Mouse (Mus musculus) ovary, postnatal 14 days (tissue): ENCODE measurements around the gene Gm13090.

ENCODE experiments used
- DNase-seq: peaks from one replicate; pipeline ENCODE4 v3.0.0; 2022; ENCODE audit warnings: low spot score

Gm13090 gene

GRCm38 (mm10) chr4:151097104-151097438, 7.7 kb downstream of the Gm13090 start:
- DNase-seq = no peak

DNA sequence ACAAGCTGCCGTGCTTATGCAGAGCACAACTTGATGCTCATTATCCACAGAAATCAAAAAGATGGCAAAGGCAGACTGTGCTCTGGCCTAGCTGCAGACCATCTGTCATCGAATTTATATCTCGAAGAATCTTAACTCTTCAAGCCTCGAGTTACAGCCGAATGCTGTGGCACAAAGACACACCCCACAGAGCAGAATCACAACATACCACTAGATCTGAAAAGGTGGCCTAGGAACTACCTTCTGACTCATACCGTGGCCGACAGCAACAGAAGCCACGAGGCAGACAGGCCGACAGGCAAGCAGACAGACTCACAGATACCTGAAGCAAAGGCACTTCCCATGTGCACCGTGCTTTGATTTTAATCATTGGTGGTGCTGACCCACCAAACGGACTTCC, 14.3 kb downstream of the Gm13090 start:
- no peak for DNase-seq

DNA sequence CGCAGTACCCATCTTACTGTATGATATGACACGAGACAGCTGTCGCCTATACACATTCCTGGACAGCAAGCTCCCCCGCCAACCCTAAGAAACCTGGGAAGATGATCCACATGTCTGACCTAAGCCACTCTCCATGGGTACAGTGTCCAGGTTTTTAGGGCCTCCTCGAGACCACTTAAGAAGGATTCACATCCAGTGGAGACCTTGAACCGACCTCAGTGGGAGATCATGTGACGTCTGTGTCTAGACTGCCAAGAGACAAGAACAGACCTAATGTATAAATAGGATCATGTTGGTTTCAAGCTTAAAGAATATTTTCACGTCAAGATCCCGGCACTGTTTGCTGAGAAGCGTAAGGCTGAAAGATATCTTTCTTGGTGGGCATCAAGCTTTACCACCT, 14.8 kb downstream of the Gm13090 start:
- DNase-seq = no peak

DNA sequence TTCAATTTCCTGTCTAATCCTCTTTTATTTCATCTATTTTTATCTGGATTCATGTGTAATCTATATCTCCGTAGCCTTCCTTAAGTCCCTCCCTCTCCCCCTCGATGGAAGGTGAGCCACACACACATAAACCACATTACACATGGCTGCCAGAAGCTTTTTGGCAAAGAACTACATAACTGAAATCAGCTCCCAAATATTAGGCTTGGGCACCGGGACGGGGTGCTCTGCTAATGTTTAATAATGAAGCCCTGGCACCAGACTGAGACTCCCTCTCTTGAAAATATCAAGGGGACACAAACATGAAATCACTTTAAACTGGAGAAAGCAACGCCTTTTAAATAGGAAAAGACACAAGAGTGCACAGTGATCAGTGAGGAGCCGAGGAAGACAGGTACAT, 16.5 kb downstream of the Gm13090 start:
- no peak for DNase-seq

- no peak for DNase-seq
Observed at GRCm38 (mm10) chr4:151106468-151106867, 17.1 kb downstream of the Gm13090 start.

DNA sequence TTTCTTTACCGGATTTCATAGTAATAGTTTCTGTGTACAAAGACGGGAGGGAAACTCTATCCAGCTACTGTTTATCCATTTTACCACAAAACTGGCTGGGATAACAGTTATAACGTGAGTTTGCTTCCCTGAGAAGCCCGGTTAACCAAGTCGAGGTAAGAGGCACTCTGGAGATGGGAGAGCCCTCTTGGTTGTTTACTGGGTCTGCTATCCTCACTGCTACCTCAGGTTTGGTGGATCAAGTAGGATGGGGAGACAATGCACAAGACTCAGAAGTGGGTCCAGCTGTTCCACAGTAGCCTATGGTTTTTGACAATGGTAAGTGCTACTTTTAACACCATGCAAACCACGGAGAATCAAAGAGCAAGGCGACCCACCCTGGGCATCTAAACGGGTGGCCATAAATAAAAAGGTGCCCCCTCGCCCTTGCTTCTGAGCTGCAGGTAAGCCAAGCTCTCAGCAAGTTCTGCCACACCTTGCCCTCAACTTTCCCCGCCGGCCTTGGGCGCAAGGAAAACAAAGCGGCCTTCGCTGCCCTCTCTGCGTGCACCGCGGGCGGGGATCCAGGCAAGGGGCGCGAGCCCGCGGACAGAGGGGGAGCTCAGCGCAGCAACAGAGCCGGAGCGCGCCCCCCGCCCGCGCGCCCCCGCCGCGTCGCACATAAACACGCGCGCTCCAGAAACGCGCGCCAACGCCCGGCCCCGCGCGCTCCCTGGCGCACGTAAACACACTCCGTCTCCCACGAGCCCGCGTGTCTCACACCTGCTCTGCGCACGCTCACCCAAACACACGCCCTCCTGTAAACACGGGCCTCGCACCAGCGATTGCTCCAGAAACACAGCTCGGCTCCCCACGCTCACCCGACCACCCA, 18.0 kb downstream of the Gm13090 start:
- DNase-seq = no peak

DNA sequence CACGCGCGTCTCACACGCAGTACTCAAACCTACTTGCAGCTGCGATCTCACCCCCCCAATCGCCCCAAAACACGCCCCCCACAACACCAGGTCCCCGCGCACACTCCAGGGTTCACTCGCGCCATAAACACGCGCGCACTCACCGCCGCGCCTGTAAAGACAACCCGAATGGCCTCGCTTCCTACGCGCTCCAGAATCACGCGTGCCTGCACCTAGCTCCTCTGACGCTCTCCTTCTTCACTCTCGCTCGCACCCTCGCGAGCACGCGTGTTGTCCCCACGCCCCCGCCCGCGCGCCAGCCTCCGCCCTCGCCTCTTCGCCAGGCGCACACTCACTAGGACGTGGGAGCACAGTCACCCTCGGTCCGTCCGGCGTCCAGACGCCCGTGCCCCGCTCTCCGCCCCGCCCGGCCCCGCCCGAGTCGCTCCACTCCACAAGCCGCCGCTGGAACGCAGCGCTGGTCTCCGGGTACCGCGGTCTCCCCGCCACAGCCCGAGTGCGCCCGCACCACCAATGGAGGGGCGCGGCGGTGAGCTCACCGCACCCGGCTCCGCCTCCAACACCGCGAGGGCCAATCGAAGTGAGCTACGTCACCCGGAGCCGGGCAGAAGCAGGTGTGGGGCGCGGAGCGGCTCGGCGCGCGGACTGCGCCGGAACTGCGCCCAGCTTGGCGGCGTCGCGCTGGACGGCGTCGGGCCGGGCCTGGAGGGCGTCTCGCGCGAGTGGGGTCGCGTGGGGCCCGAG, 18.8 kb downstream of the Gm13090 start:
- peak; percentile 90 for DNase-seq

DNA sequence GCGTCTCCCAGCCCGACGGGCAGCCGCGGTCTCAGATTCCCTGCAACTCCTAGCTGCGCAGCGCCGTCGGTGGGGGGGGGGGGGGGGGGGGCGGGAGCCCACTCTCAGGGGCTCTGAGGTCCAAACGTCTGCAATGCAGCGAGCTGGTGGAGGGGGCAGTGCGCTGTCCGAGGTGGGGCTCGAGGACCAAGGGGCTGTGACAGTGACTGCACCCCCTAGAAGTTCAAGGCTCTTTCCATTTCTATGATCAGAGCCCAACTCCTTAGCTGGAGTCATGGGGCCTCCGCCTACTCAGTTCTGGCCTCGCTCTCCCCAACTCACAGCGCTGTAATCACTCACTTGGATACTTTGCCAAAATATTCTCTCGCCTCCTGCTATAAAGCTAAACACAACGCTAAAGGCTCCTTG, 19.5 kb downstream of the Gm13090 start:
- no peak for DNase-seq

- no peak for DNase-seq
Observed at GRCm38 (mm10) chr4:151111226-151111625, 21.9 kb downstream of the Gm13090 start.

GRCm38 (mm10) chr4:151114574-151114973, 25.2 kb downstream of the Gm13090 start:
- no peak for DNase-seq

DNA sequence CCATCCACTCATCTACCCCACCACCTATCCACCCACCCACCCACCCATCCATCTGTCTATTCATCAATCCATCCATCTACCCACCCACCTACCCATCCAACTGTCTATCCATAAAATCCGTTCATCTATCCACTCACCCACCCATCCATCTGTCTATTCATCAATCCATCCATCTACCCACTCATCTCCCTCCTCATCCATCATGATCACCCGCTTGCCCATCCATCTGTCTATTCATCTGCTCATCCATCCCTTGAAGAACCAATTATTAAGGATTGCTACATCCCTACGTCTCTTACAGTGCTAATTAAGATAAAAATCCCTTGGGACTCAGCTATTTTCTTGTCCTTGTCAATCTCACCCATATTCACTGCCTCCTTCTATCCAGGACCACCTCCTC, 29.5 kb downstream of the Gm13090 start:
- DNase-seq = no peak

DNA sequence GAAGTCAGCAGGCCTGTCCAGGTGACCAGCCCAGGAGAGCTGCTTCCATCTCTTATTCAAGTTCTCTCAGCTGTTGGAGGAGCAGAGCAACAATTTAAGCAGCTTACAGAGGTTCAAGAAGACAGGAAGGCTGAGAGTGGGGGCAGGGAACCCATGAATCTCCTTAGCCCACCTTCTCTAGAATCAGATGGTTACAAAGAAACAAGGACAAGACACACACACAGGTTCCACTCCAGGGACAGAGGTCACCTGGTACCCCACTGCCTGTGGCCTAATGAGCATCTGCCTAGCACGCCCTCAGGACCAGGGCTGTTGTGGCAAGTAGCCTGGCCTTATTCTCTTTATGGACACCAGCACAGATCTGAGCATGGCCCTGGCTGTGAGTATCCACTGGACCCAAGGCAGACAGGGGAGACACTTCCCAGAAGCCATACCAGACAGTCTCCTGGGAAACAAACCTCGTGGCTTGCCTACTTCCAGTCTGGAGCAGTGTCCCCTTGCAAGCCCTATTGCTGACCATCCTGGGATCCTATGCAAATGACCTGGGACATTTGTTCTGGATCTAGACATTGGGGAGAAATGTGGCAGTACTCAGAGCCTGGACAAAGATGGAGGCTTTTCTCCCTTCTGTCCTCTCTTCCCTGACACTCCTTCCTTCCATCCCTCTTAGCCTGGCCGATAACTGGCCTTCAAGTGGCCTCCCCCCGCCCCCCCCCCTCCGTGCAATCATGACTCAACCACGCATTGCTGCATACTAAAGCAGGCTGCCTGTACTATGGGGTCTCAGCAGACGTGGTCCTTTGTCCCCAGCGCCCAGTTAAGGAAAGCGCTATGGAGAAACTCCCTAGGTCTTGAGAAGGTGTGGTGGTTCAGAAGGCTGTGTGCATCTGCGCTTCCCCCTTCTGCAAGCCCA, 38.5 kb downstream of the Gm13090 start:
- no peak for DNase-seq

DNA sequence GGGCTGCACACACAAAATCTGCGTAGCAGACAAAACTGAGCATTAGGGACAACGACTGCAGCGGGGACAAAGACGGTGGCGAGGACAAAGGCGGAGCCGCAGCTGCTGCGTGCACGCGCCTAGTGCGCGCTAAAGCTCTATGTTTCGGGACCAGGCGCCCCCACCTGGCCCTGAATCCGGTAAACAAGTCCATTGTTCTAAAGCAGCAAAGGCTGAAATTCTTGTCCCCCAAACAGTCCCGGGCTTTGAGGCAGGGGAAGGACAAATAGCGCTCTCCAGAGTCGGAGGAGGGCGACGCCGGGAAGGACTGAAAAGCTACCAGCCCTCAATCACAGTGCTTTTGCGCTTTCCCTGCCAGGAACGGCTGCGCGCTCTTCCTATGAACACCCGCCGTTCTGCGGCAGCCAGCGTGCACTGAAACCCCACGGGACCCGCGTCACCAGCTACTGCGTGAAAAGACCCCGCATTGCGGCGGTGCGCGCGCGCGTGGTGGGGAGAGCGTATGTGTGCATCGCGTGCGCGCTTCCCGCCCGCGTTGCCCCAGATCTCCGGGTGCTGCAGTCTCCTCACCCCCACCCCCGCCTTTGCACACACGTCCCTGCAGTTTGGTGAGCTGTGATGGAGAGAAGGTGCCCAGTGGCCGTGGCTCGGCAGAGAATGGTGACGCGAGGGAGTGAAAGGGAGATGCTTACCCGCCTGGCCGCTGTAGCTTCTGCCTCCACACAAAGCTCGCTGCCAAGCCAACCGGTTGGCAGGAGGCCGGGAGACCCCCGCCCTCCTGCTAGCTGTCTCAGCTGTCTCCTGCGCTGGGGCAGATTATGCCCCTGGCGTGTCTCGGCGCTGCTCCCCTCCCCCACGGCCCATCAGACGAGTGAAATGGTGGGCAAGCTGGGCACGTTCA, 39.5 kb downstream of the Gm13090 start:
- DNase-seq = no peak

- DNase-seq = no peak
Observed at GRCm38 (mm10) chr4:151129725-151130557, 40.6 kb downstream of the Gm13090 start.

DNA sequence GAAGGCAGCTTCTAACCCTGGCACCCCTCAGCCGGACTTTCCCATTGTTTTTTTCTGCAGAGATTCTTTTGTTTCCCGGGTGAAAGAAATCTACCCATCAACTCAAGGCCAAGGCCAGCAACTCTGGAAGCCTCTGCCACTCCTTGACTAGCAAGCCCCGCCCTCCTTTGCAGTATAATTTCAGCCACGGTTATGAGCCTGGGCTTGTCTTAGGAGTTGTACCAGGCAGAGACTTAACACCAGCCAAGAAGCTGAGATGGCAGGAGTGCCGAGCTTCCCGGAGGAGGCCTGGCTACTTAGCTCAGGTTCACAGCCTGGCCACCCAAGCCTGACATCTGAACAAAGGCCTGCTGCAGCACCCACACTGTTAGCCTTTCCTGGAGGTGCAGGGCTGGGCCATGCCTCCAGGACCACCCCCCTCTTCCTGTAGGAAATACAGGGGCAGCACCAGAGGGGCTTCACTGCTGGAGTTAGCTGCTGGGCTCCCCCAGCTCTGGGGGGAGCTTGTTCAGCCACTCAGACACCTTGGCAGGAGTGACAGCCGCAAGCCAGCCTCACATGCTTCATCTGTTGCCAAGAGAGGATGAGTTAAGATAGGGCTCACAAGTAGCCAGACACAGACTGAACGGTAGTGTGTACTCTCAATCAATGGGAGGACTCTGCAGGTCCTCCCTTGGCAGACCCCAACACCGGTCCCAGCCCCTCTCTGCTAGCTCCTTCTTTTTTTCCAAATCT, 41.6 kb downstream of the Gm13090 start:
- DNase-seq = no peak

- no peak for DNase-seq
Observed at GRCm38 (mm10) chr4:151132493-151132892, 43.1 kb downstream of the Gm13090 start.

DNA sequence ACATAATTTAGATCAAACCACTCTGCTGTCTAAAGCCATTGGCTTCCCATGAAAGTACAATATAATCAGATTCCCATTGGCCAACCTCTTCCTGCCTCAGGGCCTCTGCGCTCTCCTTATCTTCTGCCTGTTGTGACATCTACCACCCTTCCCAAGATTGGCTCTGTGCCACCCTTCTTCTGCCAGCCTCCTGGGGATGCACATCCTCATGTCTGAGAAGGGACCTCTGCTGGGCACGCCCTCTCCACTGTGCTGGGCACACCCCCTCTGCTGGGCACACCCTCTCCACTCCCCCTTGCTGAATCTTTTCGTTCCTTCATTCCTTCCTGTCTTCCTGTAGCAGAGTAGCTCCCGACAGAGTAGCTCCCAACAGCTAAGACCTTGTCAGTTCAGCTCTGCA, 44.4 kb downstream of the Gm13090 start:
- no peak for DNase-seq

DNA sequence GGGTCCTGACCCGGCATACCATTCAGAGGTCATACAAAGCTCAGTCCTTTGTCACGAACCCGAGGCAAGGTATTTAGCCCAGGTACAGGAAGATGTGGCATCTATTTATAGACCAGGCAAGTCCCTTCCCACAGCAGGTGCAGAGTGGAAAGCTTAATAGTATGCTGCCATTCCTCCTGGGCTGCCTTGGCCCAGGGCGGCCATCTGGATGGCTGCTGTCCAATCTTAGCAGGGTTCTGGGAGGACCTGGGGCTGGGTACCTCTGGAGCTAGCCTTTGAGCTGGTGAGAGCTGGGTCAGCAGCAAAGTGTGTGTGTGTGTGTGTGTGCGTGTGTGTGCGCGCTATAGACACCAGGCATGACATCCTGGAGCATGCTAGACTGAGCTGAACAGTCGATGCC, 46.1 kb downstream of the Gm13090 start:
- DNase-seq = no peak

- no peak for DNase-seq
Observed at GRCm38 (mm10) chr4:151137701-151138100, 48.3 kb downstream of the Gm13090 start.

DNA sequence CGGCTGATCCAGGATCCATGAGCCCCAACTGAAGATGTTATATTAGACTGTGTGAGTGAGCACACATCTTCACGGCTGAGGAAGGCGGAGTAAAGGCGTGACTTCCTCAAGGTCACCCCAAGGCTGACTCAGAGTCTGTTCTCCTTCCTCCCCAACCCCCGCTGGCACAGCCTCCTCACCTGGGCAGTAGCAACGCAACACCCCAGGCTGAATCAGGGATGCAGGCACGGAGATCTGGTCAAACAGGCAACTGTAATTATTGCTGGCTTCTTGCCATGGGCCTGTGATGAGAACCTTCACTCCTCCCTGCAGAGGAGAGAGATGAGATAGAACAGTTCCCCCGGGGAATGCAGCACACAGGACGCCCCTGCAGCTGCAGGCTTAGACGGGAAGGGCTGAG, 48.8 kb downstream of the Gm13090 start:
- no peak for DNase-seq
